Mouse (Mus musculus): ENCODE data around the gene Dtl.

GRCm38 (mm10) chr1:191609051-191609450 is 33.7 kb upstream of the Dtl start:
- TF ChIP-seq GATA1 (IDR thresholded peaks at IDR 0.05; ENCODE audit: borderline replicate concordance, low read length): no peak
- TF ChIP-seq FLI1 (IDR thresholded peaks at IDR 0.05; ENCODE audit: low read length): no peak

Measured in megakaryocyte, embryonic 14.5 days (primary cell).